Mouse (Mus musculus) embryonic fibroblast, embryonic 13.5 days (primary cell): ENCODE data around the gene Itga3.

Experiments
- CTCF ChIP-seq: IDR thresholded peaks from 2 replicates; pipeline ENCODE4 v1.5.1; 2011; ENCODE audit warnings: mild to moderate bottlenecking, control low read depth, low read length, moderate library complexity, borderline replicate concordance; ENCODE audit not compliant: insufficient read depth
- POLR2A ChIP-seq: IDR thresholded peaks from 2 replicates; pipeline ENCODE4 v1.6.1; 2011; ENCODE audit warnings: low read depth, mild to moderate bottlenecking, control low read depth, low read length, moderate library complexity

DNA sequence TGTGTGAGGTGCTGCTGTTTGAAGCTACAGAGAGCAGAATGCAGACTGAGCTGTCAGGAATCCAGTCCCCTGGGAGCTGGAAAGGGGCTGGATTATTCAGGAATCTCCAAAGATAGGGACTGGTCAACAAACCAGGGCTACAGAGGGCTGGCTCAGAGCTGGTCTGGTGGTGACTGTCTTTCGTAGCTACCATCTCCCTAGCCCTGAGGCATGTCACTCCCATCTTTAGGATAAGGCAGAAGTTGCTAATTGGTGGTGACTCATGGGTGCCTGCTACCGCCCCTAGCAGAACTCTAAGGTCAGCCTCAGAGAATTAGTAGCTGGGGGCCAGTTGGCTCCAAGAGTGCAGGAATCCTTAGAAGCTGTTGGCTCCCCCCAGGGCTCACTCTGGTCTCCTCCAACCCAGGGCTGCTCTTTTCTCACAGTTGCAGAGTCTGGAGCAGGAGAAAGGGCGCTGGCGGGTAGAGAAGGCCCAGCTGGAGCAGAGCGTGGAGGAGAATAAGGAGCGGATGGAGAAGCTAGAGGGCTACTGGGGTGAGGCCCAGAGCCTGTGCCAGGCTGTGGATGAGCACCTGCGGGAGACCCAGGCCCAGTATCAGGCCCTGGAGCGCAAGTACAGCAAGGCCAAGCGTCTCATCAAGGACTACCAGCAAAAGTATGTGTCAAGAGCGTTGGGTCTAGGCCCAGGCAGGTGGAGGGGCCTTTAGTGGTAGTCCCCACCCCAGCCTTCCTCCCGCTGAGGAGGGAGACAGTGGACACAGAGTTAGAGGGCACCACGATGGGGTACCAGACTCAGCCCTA, 72.3 kb downstream of the Itga3 start:
- TF ChIP-seq CTCF = no peak
- TF ChIP-seq POLR2A = no peak
